Mouse (Mus musculus) mouse trophoblast stem cell (cell line): ENCODE measurements around the gene Serpina3a.

Experiments used
- in situ Hi-C, 2 experiments: fragments of 300-500 bp; cut with MseI, MboI; formaldehyde crosslinking; loops; 2 replicates in 1 of 2; 3 replicates in 1 of 2; pipeline ENCODE4 v1.15.1; 2025

Serpina3a gene

DNA sequence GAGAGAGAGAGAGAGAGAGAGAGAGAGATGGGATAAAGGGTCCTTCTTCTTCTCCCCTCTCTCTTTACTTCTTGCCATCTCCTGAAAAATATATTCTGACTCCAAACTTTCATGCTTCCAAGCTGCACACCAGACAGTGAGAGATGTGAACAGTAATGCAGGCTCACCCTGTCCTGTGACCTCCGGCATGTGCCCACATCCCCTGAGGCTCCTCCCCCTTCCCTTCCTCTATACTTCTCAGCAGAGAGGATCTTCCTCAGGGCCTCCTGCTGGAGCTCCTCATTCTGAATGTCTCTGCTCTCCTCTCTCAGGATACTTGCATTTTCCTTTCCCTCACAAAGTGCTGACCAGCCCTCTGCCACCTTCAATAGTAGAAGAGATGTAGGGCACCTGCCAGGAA, 29.9 kb downstream of the Serpina3a start:
- in situ Hi-C loops = no loop called here

DNA sequence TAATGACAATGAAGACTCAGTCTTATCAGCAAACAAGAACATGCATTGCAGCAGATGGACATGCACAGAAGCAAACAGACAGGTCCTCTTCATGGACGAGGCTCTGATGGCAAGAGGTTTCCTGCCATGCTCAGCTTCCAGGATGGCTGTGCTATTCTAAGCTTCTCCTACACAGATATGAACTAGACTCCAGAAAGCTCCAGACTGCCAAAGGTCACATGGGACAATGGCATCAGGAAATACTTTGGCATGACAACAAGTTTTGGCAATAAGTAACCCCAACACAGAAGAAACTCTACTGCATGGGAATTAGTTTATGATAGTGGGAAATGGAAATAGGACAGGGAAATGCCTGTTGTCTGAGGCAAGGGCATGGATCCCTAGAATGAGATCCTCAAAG, 30.8 kb downstream of the Serpina3a start:
- in situ Hi-C loops = no loop called here

DNA sequence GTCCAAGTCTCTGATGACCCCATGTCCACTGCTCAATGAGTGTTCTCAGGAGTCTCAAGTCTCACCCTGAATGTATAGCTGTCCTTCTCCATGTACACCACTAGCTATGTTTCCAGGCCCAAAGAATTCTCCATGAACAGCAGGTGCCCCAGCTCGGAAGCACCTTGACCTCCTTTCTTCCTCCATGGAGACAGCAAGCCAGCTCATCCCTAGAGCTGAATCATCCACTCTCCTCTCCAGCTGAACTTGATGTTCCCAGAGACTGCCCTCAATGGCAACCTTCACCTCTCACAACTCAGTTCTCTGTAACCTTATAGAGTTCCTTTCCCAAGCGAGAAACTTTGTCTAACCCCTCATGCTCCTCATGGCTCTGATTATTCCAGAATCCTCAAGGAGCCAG, 33.0 kb downstream of the Serpina3a start:
- in situ Hi-C loops = no loop called here

DNA sequence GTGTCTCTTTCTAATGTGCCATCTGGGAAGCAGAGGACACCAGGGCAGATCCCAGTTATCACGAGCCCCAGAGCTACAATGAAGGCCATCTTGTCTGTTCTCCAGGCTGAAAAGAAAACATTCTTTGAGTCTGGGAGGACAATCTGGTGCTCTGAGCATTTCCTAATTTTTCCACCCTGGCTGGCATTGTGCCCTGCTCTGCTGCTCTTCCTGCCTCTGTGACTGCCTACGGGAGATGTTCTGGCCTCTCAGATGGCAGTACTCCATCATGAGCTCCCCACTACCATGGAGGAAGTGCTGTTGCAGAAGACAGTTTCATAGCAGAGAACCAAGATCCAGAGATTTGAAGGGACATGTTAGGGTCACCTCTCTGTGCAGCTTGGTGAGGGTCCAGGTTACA, 39.5 kb downstream of the Serpina3a start:
- in situ Hi-C loops = no loop called here

DNA sequence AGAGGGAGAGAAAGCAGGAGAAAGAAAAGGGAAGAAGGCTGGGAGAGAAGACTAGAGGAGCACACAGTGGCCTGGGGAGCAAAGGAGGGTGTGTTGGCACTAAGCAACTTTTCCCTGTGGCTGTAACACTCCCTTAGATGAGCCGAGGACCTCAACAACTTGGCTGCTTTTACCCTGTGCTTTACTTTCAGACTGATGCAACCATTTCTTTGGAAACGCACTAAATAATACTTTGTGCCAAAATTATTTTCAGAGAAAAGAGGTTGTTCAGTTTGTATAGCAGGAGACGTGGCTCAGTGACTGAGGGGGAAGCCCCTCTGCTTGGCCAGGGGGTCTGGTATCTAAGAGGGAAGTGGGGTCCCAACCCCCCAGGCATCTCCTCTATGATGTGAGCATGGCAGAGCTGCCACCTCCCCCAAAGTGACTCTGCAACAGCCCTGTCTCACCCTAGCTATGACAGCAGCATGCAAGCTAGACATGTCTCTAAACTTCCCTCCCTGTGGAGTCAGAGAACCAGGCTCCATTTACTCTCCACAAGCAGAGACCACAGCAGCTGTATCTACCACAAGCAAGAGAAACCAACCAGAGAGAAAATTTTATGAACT, 40.6 kb downstream of the Serpina3a start:
- in situ Hi-C loops = no loop called here

DNA sequence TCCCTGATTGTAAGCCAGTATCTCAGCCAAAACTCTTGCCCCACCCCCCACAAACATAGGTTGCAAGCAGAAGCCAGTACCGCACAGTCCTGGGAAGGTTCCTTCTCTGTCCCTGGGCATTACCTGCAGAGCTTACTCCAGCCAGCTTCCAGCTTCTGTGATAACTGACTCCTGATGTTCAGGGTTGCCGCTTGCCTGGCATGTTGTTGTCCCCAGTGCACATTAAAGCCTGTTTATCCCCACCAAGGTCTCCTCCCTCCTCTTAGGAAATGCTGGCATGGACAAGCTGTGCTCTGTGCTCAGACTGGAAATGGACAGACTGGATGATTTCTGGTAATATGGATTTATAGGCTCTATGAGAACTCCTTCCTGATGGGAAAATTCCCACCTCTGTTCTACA, 41.1 kb downstream of the Serpina3a start, which contains the start of gene Serpina3c:
TSS of gene Serpina3c (minus strand) at position 215 of the 400 bp plus-strand sequence.
- in situ Hi-C loops = no loop called here
